ENCODE assay signal across 10 mouse cellular contexts in the genomic region with DNA sequence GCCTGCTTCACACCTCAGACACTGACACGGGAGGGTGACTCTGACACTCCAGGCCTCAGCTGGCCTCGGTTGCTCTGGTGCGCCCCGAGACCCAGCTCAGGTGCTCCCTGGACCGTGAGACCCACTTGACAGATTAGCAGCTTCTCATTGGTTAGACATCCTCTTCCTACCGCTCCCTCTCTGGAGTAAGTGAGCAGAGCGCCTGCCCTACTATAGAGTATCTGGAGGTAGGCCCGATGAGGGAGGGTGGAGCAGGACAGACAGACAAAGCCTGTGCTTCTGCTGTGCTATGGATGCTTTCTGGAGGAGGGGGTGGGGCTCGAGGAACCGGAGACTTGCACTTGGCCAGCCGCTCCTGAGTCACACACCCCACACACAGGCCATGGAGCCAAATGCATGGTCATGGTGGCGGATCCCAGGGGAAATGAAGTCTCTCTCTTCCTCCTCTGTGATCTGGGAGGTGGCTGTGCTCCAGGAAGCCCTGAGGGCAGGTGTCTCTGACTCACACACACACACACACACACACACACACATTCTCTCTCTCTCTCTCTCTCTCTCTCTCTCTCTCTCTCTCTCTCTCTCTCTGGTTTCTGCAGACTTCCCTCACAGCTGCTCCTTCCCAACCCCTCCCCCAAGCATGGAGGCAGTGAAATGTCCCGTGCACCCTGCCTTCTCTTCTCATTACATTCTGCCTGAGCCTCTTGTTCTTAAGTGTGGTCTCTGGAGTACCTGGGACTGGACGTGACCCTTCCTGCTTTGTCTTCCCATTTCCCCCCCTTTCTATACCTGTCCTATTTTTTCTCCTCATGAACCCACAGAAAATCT. TPM values are rescaled to one million over a fixed set of nuclear protein-coding genes. Genes with fewer than 3 reads are reported as not detected.
DNase-seq lines count a peak whose midpoint lies in the region; ATAC-seq lines count a peak whose summit lies in the region.
"Had no signal": no experiment of that assay in that cellular context is flagged by ENCODE, and none has a peak within 500 bp of the region (broad histone marks: within the 10 kb centered on the region; RNA-seq: fewer than 3 reads in every experiment).

No protein-coding gene starts in this region.

- intact Hi-C loops in left cerebral cortex, postnatal 14 days (cut with DNase I) = no loop called here

- no peaks in the 10 kb centered on the region for H3K36me3 ChIP-seq in heart, embryonic 12.5 days
- H3K36me3 ChIP-seq in intestine, embryonic 16.5 days (ENCODE audit: control insufficient read depth, insufficient read depth, low read length) = no peaks in the 10 kb centered on the region
- H3K36me3 ChIP-seq: embryonic facial prominence, embryonic 12.5 days; liver, embryonic 13.5 days had no signal

- H3K27me3 ChIP-seq in heart, embryonic 12.5 days (replicated peaks) = peaks cover 10% of the 10 kb centered on the region; the same call in 1 of the 2 replicates
- no peaks in the 10 kb centered on the region for H3K27me3 ChIP-seq in intestine, embryonic 16.5 days (replicated peaks; ENCODE audit: control insufficient read depth, insufficient read depth, low read length)
- H3K27me3 ChIP-seq: embryonic facial prominence, embryonic 12.5 days had no signal

- no peak overlapping the region for H3K9ac ChIP-seq in heart, embryonic 12.5 days
- no peak overlapping the region for H3K9ac ChIP-seq in intestine, embryonic 16.5 days (ENCODE audit: low read depth, low read length)
- H3K9ac ChIP-seq: embryonic facial prominence, embryonic 12.5 days; liver, embryonic 13.5 days had no signal

- H3K27ac ChIP-seq in heart, embryonic 12.5 days (ENCODE audit: poor library complexity, severe bottlenecking) = no peak overlapping the region
- 0 out of 2 replicates have a peak overlapping the region, but pooled peaks have one; percentile 12 for H3K27ac ChIP-seq in intestine, embryonic 16.5 days (ENCODE audit: low read length)
- H3K27ac ChIP-seq: embryonic facial prominence, embryonic 12.5 days; liver, embryonic 13.5 days had no signal

- no peak for ATAC-seq in heart, embryonic 12.5 days (ENCODE audit: insufficient number of reproducible peaks, low FRiP score)
- peak; percentile 43 for ATAC-seq in intestine, embryonic 16.5 days

- WGBS in heart, embryonic 12.5 days = 62% methylated on average over 14 of the region's 14 CpGs
- WGBS in intestine, embryonic 16.5 days = 61% methylated on average over 14 of the region's 14 CpGs

- H3K4me1 ChIP-seq in heart, embryonic 12.5 days (replicated peaks) = 0 out of 2 replicates have a peak, but pooled peaks cover 10% of the 10 kb centered on the region
- peaks cover 9% of the 10 kb centered on the region; the same call in 1 of the 2 replicates for H3K4me1 ChIP-seq in intestine, embryonic 16.5 days (ENCODE audit: control insufficient read depth, insufficient read depth, low read length)
- H3K4me1 ChIP-seq: embryonic facial prominence, embryonic 12.5 days had no signal

- H3K4me2 ChIP-seq in heart, embryonic 12.5 days = no peak overlapping the region
- H3K4me2 ChIP-seq in intestine, embryonic 16.5 days (ENCODE audit: low read depth, low read length) = no peak overlapping the region
- H3K4me2 ChIP-seq: embryonic facial prominence, embryonic 12.5 days; liver, embryonic 13.5 days had no signal

- no peaks in the 10 kb centered on the region for H3K9me3 ChIP-seq in heart, embryonic 12.5 days (replicated peaks)
- H3K9me3 ChIP-seq in intestine, embryonic 16.5 days (ENCODE audit: control insufficient read depth, low read length) = no peaks in the 10 kb centered on the region
- H3K9me3 ChIP-seq: embryonic facial prominence, embryonic 12.5 days; liver, embryonic 13.5 days had no signal

- no peak overlapping the region for H3K4me3 ChIP-seq in heart, embryonic 12.5 days
- no peak overlapping the region for H3K4me3 ChIP-seq in intestine, embryonic 16.5 days (ENCODE audit: low read length)
- H3K4me3 ChIP-seq: embryonic facial prominence, embryonic 12.5 days; liver, embryonic 13.5 days had no signal

- DNase-seq in heart, adult 11 months = peak; percentile 95
- DNase-seq in 416B (ENCODE audit: low read depth) = peak; percentile 87
- DNase-seq in gastrocnemius, adult 18-20 months (ENCODE audit: low spot score) = peak; percentile 65
- DNase-seq in layer of hippocampus, postnatal 10 days (ENCODE audit: low spot score in 2 of 2) = no peak
- no peak for DNase-seq in left cerebral cortex, postnatal 14 days (ENCODE audit: low spot score in 2 of 2)
- no peak for DNase-seq in thymus, postnatal 10 days (ENCODE audit: low spot score in 2 of 2)
- DNase-seq: liver, embryonic 13.5 days had no signal

RNA-seq across cellular contexts. Expression of a gene that starts 9.3 kb away (rescaled TPM):
- 0.33 and 0.38 TPM in 2 replicates for polyA plus RNA-seq in heart, embryonic 12.5 days (2016; fragmentation: Nextera tagmentation; extraction: Ambion mirVana)
- total RNA-seq in gastrocnemius, adult 18-20 months (2021) = under 1 TPM in 1 of 2 experiments, not detected in 1; 0.14 TPM
- polyA plus RNA-seq in intestine, embryonic 16.5 days (2015; fragmentation: Nextera tagmentation; extraction: Ambion mirVana) = 6.4 and 6.8 TPM in 2 replicates
- total RNA-seq in layer of hippocampus, postnatal 10 days (2021) = 1 to 10 TPM; 1.8 to 2.0 TPM
- total RNA-seq in left cerebral cortex, postnatal 14 days (2021) = 1 to 10 TPM; 1.8 to 1.9 TPM

RNA-seq across cellular contexts. Expression of a gene that starts 42.9 kb away (rescaled TPM):
- polyA plus RNA-seq in heart, embryonic 12.5 days (2016; fragmentation: Nextera tagmentation; extraction: Ambion mirVana) = 3.1 and 3.5 TPM in 2 replicates
- total RNA-seq in gastrocnemius, adult 18-20 months (2021) = 10 to 100 TPM; 60.2 to 82.9 TPM
- polyA plus RNA-seq in intestine, embryonic 16.5 days (2015; fragmentation: Nextera tagmentation; extraction: Ambion mirVana) = 4.6 and 5.4 TPM in 2 replicates
- 1 to 10 TPM; 5.1 to 5.2 TPM for total RNA-seq in layer of hippocampus, postnatal 10 days (2021)
- 1 to 10 TPM; 8.8 to 9.3 TPM for total RNA-seq in left cerebral cortex, postnatal 14 days (2021)

Comparison
In these comparisons a context has a peak if more than half of its experiments do, and no peak if none do; other contexts are left out.
1. DNase-seq: peak in heart, adult 11 months (single experiment), 416B (single experiment) and gastrocnemius, adult 18-20 months (single experiment); none in layer of hippocampus, postnatal 10 days (0 of 2), left cerebral cortex, postnatal 14 days (0 of 2) and thymus, postnatal 10 days (0 of 2).
2. RNA of a gene that starts 42.9 kb away (total RNA-seq): 60.2 to 82.9 TPM in gastrocnemius, adult 18-20 months; 8.8 to 9.3 TPM in left cerebral cortex, postnatal 14 days and 5.1 to 5.2 TPM in layer of hippocampus, postnatal 10 days; every median in the first group is over 4 times any median in the second.